ENCODE assay signal across 8 mouse cellular contexts in genomic region chr5:142220851-142221503, GRCm38 (mm10).
DNase-seq lines count a peak whose midpoint lies in the region; ATAC-seq and TF ChIP-seq lines count a peak whose summit lies in the region.
"Had no signal": no experiment of that assay in that cellular context is flagged by ENCODE, and none has a peak within 500 bp of the region (broad histone marks: within the 10 kb centered on the region; RNA-seq: fewer than 3 reads in every experiment).

No protein-coding gene starts in this region.

- H3K4me2 ChIP-seq in kidney, embryonic 16.5 days (replicated peaks; ENCODE audit: low read depth, low read length) = no peak overlapping the region
- no peak overlapping the region for H3K4me2 ChIP-seq in CH12.LX (ENCODE audit: insufficient read depth, low read depth, poor library complexity, severe bottlenecking)
- H3K4me2 ChIP-seq: neural tube, embryonic 12.5 days had no signal

- dilution Hi-C loops in CH12.LX (cut with MboI; ENCODE audit: extremely low pct_ligation_motif_present, extremely low pct_unique_long_range_greater_than_20kb, low sequenced_read_pairs) = no loop called here

- no peak overlapping the region for H3K9ac ChIP-seq in kidney, embryonic 16.5 days (replicated peaks; ENCODE audit: low read length)
- H3K9ac ChIP-seq in CH12.LX (ENCODE audit: insufficient read depth, low read depth) = no peak overlapping the region
- H3K9ac ChIP-seq: neural tube, embryonic 12.5 days had no signal

- no peaks in the 10 kb centered on the region for H3K79me2 ChIP-seq in CH12.LX (replicated peaks; ENCODE audit: control insufficient read depth, extremely low read depth, insufficient read depth, poor library complexity, severe bottlenecking)

- peaks cover 4% of the 10 kb centered on the region; the same call in 1 of the 2 replicates for H3K4me1 ChIP-seq in kidney, embryonic 16.5 days (ENCODE audit: insufficient read depth, low read length)
- no peaks in the 10 kb centered on the region for H3K4me1 ChIP-seq in CH12.LX (ENCODE audit: control insufficient read depth in 1 of 2, insufficient read depth in 2 of 2)
- H3K4me1 ChIP-seq: neural tube, embryonic 12.5 days had no signal

- no peak for TF ChIP-seq POLR2A in CH12.LX (IDR thresholded peaks at IDR 0.05; ENCODE audit: low read depth, low read length)

- no peak for TF ChIP-seq RAD21 in CH12.LX (IDR thresholded peaks at IDR 0.05; ENCODE audit: low read depth, low read length)

- H3K36me3 ChIP-seq in kidney, embryonic 16.5 days (ENCODE audit: insufficient read depth, low read length) = no peaks in the 10 kb centered on the region
- no peaks in the 10 kb centered on the region for H3K36me3 ChIP-seq in CH12.LX (replicated peaks in 1 of 2; ENCODE audit: control insufficient read depth in 1 of 2, insufficient read depth in 1 of 2, low read length in 1 of 2)
- H3K36me3 ChIP-seq: neural tube, embryonic 12.5 days had no signal

- no peak for ATAC-seq in kidney, embryonic 16.5 days (ENCODE audit: low FRiP score, low TSS enrichment)
- ATAC-seq in erythroid progenitor cell, adult 5-6 weeks (replicated peaks; ENCODE audit: low FRiP score, poor library complexity, severe bottlenecking) = no peak

- peak; percentile 21 for DNase-seq in kidney, adult 9 months
- peak; percentile 12 for DNase-seq in CH12.LX (ENCODE audit: extremely low read depth)
- peak; percentile 86 for DNase-seq in R1 (ENCODE audit: low read depth, low spot score)
- DNase-seq in lung, postnatal 10 days = peak; percentile 14
- no peak for DNase-seq in spleen, postnatal 4 days (ENCODE audit: low spot score in 2 of 2)

- in situ Hi-C loops in CH12.LX (cut with MboI; ENCODE audit: low pct_ligation_motif_present, low pct_unique_long_range_greater_than_20kb, low sequenced_read_pairs) = no loop called here

- WGBS in kidney, embryonic 16.5 days = 93% methylated on average over 12 of the region's 12 CpGs

- peaks cover 10% of the 10 kb centered on the region; the same call in 1 of the 2 replicates for H3K9me3 ChIP-seq in kidney, embryonic 16.5 days (ENCODE audit: low read length)
- peaks cover 16% of the 10 kb centered on the region for H3K9me3 ChIP-seq in CH12.LX (replicated peaks; ENCODE audit: low read length)

- TF ChIP-seq CTCF in CH12.LX (conservative IDR thresholded peaks at IDR 0.05 in 1 of 2, IDR thresholded peaks at IDR 0.05 in 1 of 2; ENCODE audit: low read depth in 2 of 2, low read length in 2 of 2) = peak in 1 of 2 experiments; percentile 27; a peak in 1 of 4 replicates

- H3K4me3 ChIP-seq in kidney, embryonic 16.5 days (ENCODE audit: low read length) = no peak overlapping the region
- no peak overlapping the region for H3K4me3 ChIP-seq in CH12.LX (replicated peaks in 1 of 3; ENCODE audit: low read depth in 2 of 3, low read length in 2 of 3, poor library complexity in 1 of 3)
- H3K4me3 ChIP-seq: neural tube, embryonic 12.5 days had no signal

- H3K27me3 ChIP-seq in kidney, embryonic 16.5 days (ENCODE audit: insufficient read depth, low read length) = no peaks in the 10 kb centered on the region
- H3K27me3 ChIP-seq in CH12.LX (replicated peaks) = peaks cover 16% of the 10 kb centered on the region
- H3K27me3 ChIP-seq: neural tube, embryonic 12.5 days had no signal

- TF ChIP-seq EP300 in CH12.LX (IDR thresholded peaks at IDR 0.05; ENCODE audit: low read length) = no peak

- H3K27ac ChIP-seq in kidney, embryonic 16.5 days (ENCODE audit: low read length) = no peak overlapping the region
- no peak overlapping the region for H3K27ac ChIP-seq in CH12.LX (ENCODE audit: insufficient read depth, low read depth)
- H3K27ac ChIP-seq: neural tube, embryonic 12.5 days had no signal

TF ChIP-seq in CH12.LX, 34 proteins besides CTCF, POLR2A, EP300 and RAD21:
- TF ChIP-seq JUN (IDR thresholded peaks at IDR 0.05; ENCODE audit: insufficient read depth, low read depth, low read length) (no peak), NELFE (IDR thresholded peaks at IDR 0.05; ENCODE audit: low read depth, low read length) (no peak), E2F4 (IDR thresholded peaks at IDR 0.05; ENCODE audit: insufficient replicate concordance, low read depth, low read length) (no peak), MAZ (IDR thresholded peaks at IDR 0.05; ENCODE audit: low read depth, low read length) (no peak), TBP (conservative IDR thresholded peaks at IDR 0.05; ENCODE audit: low read depth, low read length) (no peak), MAX (IDR thresholded peaks at IDR 0.05; ENCODE audit: low read length) (no peak), MEF2A (IDR thresholded peaks at IDR 0.05; ENCODE audit: borderline replicate concordance, low read depth, low read length) (no peak), UBTF (IDR thresholded peaks at IDR 0.05; ENCODE audit: low read depth, low read length) (no peak), BHLHE40 (IDR thresholded peaks at IDR 0.05; ENCODE audit: low read depth, low read length) (no peak)

Comparison
In these comparisons a context has a peak if more than half of its experiments do, and no peak if none do; other contexts are left out.
1. DNase-seq: peak in kidney, adult 9 months (single experiment), CH12.LX (single experiment), R1 (single experiment) and lung, postnatal 10 days (single experiment); none in spleen, postnatal 4 days (0 of 2).